Mouse (Mus musculus) spleen, adult 18-20 months (tissue): ENCODE measurements around the gene Dag1.
"Not testable (repeated sequence)": the region's sequence is repeated elsewhere in the genome, so short reads cannot be mapped to it uniquely, and the experiment has no call there.

Experiments
- DNase-seq, 2 experiments: peaks; one replicate each; pipeline ENCODE4 v3.0.0; 2022; ENCODE audit warnings: mixed read lengths in 2 of 2

Dag1 gene

DNA sequence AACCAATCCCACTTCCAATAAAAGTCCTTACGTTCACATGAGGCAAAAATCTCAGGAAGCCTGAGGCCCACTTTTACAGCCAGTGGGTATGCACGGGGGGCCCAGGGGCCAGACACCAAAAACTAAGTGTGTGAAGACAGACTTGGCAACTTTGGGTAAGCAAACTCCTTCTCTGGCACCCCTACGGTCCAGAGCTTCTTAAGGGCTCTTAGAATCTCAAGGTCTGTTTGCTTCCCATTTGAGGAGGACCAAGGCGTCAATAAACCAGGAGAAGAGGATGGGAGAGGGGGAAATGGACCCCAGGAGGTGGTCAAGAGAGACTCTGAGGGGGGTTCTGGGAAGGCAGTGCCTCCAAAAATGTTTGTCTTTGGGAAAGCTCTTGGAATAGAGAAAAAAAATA is 9.7 kb upstream of the Dag1 start:
- no peak for DNase-seq

DNA sequence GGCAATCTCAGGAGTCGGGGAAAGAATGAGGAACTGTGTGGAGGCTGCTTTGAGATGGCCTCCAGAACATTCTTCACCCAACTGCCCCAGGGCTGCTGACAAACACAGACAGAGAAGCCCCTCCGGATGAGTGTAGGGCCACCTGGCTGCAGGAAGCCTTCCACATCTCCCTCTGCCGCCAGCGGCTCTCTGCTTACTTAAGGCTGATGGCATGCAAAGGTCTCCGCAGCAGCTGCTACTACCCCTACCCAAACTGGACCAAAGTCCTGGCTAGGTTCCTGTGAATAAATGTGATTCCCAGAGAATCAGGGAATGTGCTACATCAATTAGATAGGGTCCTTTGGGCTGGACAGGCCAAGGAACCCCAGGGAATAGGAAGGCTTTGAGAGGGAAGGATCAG is 8.9 kb upstream of the Dag1 start:
- no peak for DNase-seq

DNA sequence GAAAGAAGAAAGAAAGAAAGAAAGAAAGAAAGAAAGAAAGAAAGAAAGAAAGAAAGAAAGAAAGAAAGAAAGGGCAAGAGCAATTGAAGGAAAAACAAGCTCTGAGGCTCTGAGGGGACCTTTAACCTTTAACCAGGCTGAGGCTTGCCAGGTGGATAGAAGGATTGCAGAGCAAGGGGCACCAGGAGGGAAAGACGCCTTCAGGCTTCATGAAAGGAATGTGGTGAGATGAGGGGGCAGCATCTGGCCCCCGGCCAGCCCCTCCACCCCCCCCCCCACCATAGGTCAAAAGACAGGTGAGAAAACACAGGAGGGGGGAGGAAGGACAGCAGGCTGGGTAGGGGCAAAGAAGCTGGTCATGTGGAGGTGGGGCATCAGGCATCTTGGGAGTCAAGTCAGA is 8.2 kb upstream of the Dag1 start:
- DNase-seq: no peak

DNA sequence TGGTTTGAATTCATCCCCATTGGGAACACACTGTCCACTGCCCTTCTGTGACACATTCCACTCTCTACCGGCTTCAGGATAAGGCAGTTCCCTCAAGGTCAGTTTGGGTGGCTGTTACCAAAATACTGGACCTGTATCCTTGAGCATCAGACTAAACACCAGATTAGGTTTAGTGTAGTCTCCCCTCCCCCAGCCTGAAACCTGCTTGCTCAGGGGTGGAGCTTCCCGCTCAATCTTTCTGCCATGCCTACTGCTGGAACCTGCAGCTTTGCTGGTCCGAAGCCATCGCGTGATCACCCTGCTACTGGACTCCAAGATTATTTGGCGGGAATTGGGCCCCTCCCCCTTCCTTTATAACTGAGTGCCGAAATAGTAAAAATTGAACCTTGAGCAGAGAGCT is 4.9 kb upstream of the Dag1 start:
- DNase-seq: not testable (repeated sequence)

DNA sequence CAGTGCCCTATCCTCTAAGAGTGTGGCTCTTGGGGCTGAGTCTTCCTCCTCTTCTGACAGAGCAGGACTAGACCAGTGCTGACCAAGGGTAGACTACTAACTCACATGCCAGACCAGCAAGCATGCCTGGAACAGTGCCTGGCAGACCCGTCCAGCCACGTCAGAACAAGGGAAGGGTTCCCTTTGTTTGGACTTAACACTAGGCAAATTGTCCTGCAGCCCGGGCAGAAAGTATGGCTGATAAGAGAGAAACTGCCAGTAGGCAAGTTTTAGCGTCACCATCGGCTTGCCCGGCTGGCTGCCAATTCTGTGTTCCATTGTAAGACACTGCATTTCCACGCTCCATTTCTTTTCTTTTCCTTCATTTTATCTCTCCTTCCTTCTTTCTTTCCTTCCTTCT is 3.9 kb upstream of the Dag1 start:
- no peak for DNase-seq

DNA sequence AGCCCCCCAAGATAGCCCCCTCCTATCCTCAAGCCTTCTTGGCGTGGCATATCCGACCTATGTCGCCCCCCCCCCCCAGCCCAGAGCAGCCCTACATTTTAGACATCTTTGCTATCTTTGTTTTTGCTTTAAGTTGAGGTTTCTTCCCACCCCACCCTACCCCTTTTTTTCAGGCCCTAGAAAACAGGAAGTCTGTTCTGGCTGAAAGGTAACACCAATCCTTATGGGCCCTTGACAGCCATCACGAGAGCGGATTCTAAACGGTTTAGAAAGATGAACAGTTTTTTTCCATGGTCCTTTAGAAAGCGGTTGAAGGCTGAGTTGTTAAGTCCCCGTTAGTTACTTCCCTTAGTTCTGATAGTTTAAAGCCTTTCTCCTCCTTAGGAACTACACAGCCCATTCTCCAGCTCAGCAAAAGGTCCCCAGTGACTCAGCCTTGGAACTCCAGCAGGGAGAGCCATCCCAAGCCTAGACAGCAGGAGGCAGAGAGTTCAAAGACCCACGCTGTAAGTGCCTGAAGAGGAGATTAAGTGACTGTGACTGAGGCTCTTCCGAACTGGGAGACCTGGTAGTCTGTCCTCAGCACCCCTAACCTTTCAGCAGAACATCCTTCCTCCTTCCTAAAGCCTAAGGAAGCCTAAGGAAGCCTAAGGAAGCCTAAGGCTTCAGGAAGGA is 2.6 kb upstream of the Dag1 start:
- no peak for DNase-seq

DNA sequence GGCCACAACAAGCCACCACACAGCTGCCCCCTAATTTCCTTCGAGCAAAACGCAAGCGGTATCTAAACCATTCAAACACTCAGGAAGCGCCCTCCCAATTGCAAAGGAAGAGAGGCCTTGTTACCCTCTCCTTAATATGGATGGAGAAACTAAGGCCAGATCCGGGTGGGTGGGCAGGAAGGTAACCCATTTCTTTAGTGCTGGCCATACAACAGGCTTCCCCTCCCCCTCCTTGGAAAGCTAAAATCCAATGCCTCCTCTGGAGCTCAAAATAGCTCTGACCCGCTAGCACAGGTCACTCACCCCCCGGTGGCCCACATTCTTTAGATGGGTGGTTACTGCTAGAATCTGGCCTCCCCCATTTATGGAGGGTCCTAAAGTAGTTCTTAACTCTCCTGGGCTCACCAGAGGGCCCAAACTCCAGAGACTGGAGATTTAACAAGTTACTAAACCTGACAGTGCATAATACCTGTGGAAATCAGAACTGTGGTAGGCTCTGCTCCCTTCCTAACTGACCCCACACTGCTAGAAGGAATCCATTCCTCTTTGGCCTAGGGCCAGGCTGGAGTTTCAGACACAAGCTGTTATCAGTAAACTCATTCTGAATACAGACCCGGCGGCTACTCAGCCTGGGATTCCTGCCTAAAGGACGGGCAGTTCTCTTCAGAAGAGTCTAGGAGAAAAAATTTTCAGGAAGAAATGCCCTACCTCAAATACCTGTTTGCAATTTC is 598 bp upstream of the Dag1 start:
- DNase-seq: no peak

DNA sequence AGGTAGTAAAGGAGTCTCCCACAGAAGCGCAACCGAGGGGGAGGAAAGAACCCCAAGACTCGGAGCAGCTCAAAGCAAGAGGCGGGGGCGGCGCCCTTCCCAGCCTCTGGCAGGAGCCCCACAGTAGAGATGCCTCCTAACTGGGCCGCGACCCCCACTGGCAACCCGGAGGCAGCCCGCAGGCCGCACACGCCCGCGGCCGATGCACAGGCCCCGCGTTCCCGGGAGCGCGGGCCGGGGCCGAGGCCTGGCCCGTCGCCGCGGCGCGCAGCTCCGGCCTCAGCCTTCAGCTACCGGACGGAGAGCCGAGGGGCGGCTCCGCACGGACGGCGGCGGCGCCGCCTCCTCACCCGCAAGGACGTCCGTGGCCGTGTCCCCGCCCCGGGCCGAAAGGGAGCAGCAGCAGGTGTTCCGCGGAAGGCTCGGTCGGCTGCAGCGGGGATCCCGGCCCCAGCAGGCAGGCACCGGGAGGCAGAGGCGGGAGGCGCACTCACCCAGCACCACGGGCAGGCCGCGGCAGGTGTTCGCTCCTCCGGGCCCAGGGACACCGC is 552 bp downstream of the Dag1 start:
- no peak for DNase-seq

DNA sequence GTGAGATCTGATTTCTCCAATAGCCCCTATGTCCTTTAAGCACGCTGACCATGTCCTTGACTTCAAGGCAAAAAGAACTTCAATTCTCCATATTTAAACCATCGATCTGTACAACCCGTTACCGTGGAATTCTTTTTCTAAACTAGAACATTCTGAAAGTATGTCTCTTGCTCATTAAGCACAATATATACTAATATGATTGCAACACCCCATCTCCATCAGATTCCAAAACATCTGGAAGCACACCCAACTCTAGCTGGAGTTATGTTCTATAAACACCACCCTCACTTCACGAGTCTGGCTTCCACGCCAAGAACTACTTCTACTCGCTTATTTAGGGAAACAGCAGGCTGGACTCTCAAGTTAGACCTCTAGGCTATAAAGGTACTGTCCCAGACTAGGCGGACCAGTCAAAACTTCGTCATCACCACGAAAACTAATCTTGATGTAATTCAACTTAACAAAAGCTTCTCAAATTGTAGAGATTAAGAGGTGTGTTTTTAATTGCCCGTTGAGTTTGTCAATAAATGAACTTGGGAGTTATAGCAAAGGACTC is 1.2 kb downstream of the Dag1 start:
- no peak for DNase-seq

DNA sequence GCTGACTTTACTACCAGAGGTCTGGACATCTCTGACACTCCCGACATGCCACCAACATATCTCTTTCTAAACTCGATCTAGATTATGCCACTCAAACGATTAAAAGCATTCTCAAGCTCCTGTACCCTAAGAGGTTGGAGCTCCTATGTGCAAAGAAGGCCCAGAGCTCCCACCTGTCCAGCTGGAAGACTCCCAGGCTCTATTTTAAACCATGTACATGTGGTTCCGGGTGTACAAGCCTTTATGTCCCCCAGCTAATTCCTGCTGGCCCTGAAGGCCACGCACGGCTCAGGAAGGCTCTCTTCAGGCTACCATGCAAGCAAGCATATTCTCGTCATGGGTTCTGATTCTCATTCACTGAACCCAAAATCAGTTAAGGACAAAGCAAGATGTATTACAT is 1.9 kb downstream of the Dag1 start:
- no peak for DNase-seq

DNA sequence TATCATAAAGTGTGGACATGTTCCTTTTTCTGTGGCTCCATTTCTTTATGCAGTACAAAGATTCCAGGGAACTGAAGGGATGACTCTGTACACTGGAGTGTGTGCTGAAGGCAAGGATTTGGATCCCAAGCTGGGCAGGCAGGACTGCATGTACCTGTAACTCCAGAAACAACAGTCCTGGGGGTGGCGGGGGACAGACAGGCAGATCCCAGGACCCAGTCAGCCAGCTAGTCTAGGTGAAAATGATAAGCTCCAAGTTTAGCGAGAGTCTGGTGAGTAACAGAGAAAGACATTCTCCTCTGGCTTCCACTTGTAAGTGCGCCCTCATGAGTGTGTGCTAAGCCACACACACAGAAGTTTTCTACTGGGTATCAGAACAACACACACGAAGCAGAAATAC is 3.2 kb downstream of the Dag1 start:
- no peak for DNase-seq

DNA sequence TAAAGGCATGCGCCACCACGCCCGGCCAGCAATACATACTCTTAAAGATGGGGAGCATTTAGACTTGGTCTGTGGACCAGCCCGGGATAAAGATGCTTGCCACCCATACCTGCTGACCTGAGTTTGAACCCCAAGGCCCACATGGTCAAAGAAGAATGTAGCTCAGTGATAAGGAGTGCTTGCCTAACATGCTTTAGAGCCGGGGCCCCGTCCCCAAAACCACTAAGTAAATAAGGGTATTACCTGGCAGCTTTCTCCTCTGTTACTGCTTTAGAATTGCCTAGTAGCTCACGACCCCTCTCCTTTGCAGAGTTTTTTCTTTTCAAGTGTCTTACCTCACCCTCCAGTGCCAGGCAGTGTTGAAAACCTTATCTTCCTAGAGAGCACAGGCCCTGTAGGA is 11.0 kb downstream of the Dag1 start:
- DNase-seq: no peak

DNA sequence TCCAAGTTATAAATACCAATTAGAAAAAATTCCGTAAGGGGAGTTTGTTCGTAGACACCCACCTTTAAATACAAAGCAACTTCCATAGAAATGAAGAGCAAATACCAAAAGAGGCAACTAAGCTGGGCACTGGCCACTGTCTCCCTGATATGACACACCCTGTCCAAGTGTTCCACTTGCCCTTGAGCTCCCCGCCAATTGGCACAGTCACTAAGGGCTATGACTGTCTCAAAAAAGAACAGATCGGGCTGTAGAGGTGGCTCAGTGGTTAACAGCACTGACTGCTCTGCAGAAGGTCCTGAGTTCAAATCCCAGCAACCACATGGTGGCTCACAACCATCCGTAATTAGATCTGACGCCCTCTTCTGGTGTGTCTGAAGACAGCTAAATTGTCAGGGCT is 11.9 kb downstream of the Dag1 start:
- no peak for DNase-seq

DNA sequence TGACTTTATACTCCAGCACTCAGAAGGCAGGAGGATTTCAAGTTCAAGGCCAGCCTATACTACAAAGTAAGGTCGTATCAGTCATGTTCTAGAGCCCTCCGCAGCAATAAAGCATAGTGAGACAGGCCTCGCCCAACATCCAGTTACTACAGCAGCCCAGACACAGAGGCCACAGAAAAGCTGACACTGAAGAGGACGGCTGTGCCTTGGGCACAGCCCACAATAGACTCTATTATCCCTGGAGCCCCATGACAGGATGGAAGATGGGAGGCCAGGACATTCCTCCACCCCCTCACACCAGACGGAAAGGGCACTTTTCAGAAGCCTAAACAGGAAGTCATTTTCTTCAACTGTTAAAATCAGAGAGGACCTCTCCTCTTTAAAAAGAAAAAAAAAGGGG is 14.8 kb downstream of the Dag1 start:
- DNase-seq: no peak

DNA sequence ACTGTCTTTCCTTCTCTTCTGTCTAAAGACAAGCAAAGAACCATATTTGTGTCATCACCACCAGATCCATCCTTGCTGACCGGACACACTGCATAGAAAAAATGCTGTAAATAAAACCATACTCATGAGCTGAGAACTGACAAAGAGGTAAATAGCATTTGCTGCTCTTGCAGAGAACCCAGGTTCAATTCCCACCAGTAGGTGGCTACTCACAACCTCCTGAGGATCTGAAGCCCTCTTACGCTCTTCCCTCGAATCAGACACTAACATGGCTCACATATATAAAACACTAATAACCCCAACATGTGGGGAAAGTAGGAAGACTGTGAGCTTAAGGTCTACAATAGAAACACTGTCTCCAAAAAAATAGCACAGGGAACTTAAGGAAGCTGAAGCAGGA is 18.8 kb downstream of the Dag1 start:
- no peak for DNase-seq

DNA sequence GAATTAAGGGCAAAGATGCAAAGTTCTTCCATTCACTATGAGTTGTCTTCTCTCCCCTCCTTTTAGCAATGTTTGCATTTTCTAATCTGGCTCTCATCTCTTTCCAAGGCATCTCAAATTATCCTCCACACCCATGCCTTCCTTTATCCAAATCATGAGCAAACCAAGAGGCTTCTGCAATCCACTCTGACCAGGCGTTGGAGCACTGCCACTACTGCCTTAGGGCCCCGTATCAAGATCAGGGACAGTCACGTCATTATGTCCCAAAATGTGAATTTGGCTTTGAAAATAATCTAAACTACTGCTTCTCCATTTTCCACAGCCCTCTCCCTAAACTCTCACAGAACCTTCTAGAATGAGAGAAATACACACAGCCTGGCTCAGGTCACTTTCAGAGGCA is 19.2 kb downstream of the Dag1 start:
- no peak for DNase-seq

DNA sequence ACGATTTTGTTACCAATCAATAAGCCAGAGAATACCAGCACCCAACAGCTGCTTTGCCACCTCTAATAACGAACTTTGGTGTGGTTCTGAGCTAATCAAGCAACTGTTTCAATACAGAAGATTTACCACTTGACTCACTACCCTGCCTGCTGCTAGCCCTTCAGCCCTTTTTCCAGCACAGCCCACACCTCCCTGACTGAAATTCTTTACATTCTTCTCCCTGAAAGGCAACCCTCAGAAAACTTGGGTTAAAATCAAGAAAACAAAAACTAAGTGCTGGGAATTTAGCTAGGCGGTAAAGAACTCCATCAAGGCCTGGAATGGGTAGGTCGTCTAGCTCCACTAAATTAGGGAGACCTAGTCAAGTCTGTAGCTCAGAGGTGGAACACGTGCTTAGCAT is 23.8 kb downstream of the Dag1 start:
- no peak for DNase-seq

DNA sequence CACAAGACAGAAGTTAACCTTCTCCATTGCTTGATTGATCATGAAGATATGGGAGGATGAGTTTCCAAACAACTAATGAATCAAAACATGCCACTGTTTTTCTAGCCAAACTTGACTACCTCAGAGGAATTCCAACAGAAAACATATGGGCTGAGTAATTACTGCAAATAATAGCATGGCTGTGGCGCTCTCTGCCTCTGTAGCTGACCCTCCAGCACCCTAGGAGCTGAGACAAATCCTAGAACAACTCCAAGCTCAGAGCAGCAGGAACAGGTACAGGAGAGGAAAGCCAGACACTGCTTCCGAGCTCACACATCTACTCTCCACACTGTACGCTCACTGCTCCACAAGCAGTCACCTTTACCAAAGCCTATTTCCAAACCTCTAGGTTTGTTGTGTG is 24.9 kb downstream of the Dag1 start:
- DNase-seq: no peak

DNA sequence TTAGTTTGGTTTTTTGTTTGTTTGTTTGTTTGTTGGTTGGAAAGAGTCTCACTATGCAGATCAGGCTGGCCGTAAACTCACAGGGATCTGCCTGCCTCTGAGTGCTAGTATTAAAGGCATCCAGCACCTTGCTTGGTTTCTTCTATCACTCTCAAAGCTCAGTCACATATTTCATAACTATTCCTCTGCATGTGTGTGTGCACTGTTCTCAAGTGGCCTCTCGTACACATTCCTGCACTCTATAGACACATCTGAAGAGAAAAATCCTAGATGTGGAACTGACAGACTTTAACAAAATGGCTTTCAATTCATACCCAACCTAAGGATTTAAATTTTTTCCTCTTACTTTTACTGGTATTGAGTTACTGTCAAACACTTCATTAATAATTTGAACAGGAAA is 25.4 kb downstream of the Dag1 start:
- no peak for DNase-seq

DNA sequence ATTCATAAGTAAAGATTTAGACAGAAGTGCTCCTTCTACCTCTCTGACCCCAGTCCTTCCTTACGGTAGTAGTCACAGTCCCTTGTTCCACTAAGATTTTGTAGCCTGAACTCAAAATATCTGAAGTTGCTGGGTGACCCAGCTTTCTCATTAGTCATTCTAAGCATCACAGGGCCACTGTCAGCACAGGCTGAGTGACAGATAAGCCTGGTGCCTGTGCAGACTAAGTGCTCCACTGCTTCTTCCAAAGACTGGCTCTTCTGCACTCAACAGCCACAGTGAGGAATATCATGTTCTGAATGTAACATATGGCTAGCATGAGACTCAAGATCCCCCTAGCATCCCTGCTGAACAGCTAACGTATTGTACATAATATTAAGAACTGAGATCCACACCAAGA is 29.1 kb downstream of the Dag1 start:
- no peak for DNase-seq

DNA sequence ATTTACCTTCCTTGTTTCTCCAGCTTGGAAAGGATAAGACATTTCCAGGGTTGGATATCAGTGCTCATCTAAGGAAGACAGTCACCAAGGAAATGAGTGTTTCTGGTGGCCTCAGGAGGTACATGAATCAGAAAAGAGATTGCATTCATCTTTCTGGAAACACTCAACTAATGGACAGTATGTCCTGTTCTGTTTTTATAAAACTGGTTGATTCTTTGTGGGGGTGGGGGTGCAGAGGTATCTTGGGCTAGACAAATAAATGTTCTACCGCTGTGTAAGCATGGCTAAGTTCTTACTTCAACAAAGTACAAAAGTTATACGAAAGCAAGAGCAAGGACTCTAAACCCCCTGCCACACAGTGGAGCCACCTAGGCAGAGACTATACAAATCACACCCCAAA is 30.9 kb downstream of the Dag1 start:
- DNase-seq: no peak

DNA sequence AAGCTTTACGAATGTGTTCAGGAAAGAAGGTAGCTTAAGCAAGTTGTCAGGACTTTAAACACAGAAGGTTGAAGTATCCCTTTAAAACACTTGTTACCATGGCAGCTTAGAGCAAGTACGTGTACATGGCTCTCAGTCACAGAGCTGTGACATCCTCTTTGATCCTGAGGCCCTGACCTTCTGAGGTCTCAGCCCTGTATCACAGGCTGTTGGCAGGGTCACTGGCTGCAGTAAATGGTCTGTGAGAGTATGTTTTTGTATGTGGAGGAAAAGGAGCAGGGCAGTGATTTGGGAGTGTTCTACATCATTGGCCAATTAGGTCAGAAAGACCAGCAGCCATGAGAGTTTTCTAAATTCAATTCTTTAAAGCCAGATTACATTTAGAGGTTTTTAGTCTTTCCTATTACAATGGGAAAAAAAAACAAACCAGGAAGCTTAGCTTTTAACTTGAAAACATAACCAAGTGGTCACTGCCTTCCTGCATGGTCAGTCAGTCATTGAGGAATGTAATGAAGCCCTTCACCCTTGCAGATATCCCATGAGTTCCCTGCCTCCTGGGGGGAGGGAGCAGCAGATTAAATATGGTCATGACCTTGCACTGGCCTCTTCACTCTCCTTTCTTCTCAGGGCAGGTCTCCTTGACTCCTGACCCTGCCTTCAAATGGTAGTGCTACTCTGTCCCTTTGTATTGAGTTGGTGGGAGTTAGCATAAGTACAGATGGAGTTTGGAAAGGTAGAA is 35.7 kb downstream of the Dag1 start:
- DNase-seq: no peak

DNA sequence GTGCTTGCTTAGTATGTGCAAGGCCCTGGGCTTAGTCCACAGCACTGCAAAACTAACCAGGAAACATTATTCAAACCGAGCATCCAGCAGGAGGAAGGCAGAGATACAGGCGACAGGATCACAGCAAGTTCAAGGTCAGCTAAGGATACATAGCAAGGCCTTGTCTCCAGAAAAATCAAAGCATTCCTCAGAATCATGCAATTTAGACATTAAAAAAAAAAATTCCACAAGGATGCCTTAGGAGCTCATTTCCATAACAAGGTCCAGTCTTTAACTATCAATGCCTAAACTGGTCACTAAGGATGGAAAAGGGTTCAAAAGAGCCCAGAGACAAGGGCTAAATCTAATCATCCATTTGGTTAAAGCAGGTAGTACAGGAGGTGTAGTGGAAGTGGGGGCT is 38.6 kb downstream of the Dag1 start:
- no peak for DNase-seq

DNA sequence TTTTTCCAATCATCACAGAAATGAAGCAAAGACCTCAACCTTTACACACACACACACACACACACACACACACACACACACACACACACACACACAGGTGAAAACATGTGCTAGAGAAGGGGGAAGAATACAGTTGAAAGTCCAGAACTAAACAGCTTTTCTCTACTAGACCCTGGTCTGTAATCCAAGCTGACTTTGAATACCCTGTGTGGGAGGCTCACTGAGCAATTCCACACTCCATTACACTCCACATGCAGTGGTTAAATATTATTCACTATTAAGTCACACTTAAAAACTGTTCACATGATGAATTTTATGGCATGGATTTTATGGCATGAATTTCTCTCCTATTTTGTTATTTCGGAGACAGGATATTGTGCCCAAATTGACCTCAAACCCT is 40.1 kb downstream of the Dag1 start:
- no peak for DNase-seq
